Mouse (Mus musculus) cerebellum, adult 2 months (tissue): ENCODE measurements around the gene Abcb4. TPM values are rescaled to one million over a fixed set of nuclear protein-coding genes. Genes with fewer than 3 reads are reported as not detected.

Source experiments
- DNase-seq, 2 experiments: peaks; one replicate each; pipeline ENCODE4 v3.0.0; 2021
- H3K27ac ChIP-seq: fragments of 200-500 bp; 2 replicates; pipeline ENCODE4 v1.5.1; 2012; ENCODE audit warnings: low read length, control low read depth, inconsistent platforms; ENCODE audit not compliant: insufficient read depth
- H3K27me3 ChIP-seq: fragments of 200-500 bp; 2 replicates; pipeline ENCODE4 v1.6.1; 2012; ENCODE audit warnings: inconsistent platforms, mild to moderate bottlenecking, low read length, moderate library complexity; ENCODE audit not compliant: control insufficient read depth, insufficient read depth
- H3K4me1 ChIP-seq: fragments of 200-500 bp; 2 replicates; pipeline ENCODE4 v1.6.1; 2011; ENCODE audit warnings: low read length; ENCODE audit not compliant: control insufficient read depth, insufficient read depth
- H3K4me3 ChIP-seq: fragments of 200-500 bp; replicated peaks from 2 replicates; pipeline ENCODE3; 2011; ENCODE audit warnings: mild to moderate bottlenecking, low read depth, low read length, control low read depth; ENCODE audit not compliant: insufficient read depth
- CTCF ChIP-seq: fragments of 200-500 bp; IDR thresholded peaks from 2 replicates; pipeline ENCODE4 v1.5.1; 2011; ENCODE audit warnings: low read depth, mild to moderate bottlenecking, control low read depth, low read length, moderate library complexity, borderline replicate concordance; ENCODE audit not compliant: insufficient read depth
- POLR2A ChIP-seq: fragments of 200-500 bp; IDR thresholded peaks from 2 replicates; pipeline ENCODE4 v1.6.1; 2011; ENCODE audit warnings: low read length, control low read depth, borderline replicate concordance; ENCODE audit not compliant: insufficient read depth
- WGBS: fragments of 180-500 bp; shearing (Covaris S2); methylation state at CpG from one replicate; pipeline ENCODE4 v1.1.7; 2018; 5-methylcytosine and 5-hydroxymethylcytosine counted together
- polyA plus RNA-seq: library from polyadenylated mRNA; depleted of rRNA; stranded (reverse); fragments of >200 nt; gene quantifications from 2 replicates; pipeline ENCODE4 v1.2.3, GENCODE M21; 2012

Abcb4 gene
- polyA plus RNA-seq, 1 experiment = 1.6 TPM

DNA sequence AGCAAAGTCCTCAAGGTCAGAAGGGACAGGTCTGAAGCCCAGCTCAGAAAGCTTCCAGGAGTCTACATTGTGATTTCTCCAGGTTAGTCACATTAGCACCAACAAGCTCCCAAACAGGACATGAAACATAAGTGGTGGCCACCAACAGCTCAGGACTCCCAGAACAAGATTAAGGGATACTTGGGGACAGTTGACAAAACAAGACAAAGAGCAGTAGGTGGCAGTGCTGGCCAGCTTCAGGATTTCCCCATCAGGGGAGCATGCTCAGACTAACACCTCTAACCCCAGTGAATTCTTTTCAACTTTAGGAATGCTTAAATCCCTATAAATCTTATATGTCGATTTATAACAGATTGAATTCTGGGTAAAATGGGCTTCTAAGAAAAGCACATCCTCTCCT lies 25.5 kb upstream of the Abcb4 start:
- Histone ChIP-seq H3K4me3 (no peak overlapping the region), H3K27me3 (no peaks in the 10 kb centered on the region), H3K4me1 (no peaks in the 10 kb centered on the region), H3K27ac (no peak overlapping the region)
- TF ChIP-seq CTCF (0 out of 2 replicates have a peak, but pooled peaks have one; percentile 6), POLR2A (no peak)
- DNase-seq = peak in 1 of 2 experiments; percentile 4
- 21% methylated on average over 1 of the region's 1 CpGs for WGBS

- DNase-seq = no peak
- H3K4me1 ChIP-seq = no peaks in the 10 kb centered on the region
- H3K4me3 ChIP-seq = no peak overlapping the region
- TF ChIP-seq POLR2A (no peak), CTCF (no peak)
- H3K27ac ChIP-seq = no peak overlapping the region
- WGBS = 71% methylated on average over 6 of the region's 6 CpGs
- no peaks in the 10 kb centered on the region for H3K27me3 ChIP-seq
Measured at GRCm38 (mm10) chr5:8872979-8873915, 20.3 kb upstream of the Abcb4 start.

DNA sequence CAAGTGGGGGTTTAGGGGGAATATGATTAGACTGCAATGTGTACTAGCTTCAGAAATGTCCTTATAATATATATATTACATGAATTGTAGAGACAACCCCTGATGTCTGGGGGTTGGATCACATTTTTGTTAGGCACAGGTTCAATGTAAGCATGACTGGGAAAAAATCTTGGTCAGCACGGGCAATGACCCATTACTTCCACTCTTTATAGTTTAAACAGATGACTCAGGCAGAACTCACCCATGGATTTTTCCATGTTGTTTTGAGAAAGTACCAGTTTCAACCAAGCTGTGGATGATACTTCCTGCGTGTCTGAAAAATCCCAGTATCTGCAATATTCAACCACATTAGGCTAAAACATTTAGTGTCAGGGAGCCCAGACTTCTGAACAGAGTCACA lies 16.4 kb upstream of the Abcb4 start:
- no peaks in the 10 kb centered on the region for H3K4me1 ChIP-seq
- TF ChIP-seq CTCF (no peak), POLR2A (no peak)
- no peak overlapping the region for H3K4me3 ChIP-seq
- 90% methylated on average over 2 of the region's 2 CpGs for WGBS
- no peak overlapping the region for H3K27ac ChIP-seq
- no peak for DNase-seq
- H3K27me3 ChIP-seq = no peaks in the 10 kb centered on the region

DNA sequence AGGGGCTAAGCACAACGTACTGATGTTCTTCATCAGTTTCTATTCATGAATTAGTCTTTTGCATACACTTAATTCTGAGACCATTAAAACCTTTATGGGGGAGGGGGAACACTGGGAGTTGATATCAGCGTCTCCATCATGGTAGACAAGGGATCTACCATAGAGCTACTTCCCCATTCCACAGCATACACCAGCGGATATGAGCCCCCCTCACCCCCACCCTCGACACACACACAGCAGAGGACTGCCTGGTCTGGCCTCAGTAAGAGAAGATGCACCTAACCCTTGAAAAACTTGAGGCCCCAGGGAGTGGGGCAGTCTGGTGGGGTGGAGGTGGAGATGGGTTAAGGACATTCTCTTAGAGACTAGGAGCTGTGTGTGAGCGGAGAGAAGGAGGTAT lies 15.7 kb upstream of the Abcb4 start:
- no peak for DNase-seq
- no peak for TF ChIP-seq POLR2A
- no peak for TF ChIP-seq CTCF

GRCm38 (mm10) chr5:8885837-8886236 lies 7.7 kb upstream of the Abcb4 start:
- DNase-seq = no peak
- no peaks in the 10 kb centered on the region for H3K4me1 ChIP-seq
- WGBS = 81% methylated on average over 2 of the region's 2 CpGs
- H3K27me3 ChIP-seq = no peaks in the 10 kb centered on the region
- H3K27ac ChIP-seq = no peak overlapping the region
- no peak for TF ChIP-seq CTCF
- no peak for TF ChIP-seq POLR2A
- H3K4me3 ChIP-seq = no peak overlapping the region

More for the DNA sequence above, 15.7 kb upstream of the Abcb4 start:
- Histone ChIP-seq H3K4me3 (no peak overlapping the region), H3K4me1 (no peaks in the 10 kb centered on the region), H3K27ac (no peak overlapping the region), H3K27me3 (no peaks in the 10 kb centered on the region)
- WGBS = 78% methylated on average over 5 of the region's 5 CpGs

DNA sequence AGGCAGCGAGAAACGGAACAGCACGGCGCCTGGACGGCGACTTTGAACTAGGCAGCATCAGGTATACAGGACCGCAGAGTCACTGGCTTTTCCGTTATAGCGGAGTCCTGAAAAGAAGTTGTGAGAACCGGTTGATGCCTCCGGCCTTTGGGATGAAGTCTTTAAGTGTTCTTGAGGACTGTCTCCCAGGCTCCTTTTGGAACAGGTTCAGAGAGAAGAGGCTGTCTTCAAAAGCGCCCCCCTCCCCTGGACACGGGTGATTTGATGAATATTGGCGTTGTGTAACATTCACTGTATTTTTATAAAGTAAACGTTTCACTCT lies 548 bp downstream of the Abcb4 start:
- no peaks in the 10 kb centered on the region; the same call in 1 of the 2 replicates for H3K27me3 ChIP-seq
- no peak overlapping the region for H3K27ac ChIP-seq
- H3K4me1 ChIP-seq = no peaks in the 10 kb centered on the region
- peak overlapping the region; percentile 61 for H3K4me3 ChIP-seq
- DNase-seq = no peak
- WGBS = 8% methylated on average over 15 of the region's 15 CpGs
- TF ChIP-seq CTCF (no peak), POLR2A (no peak)

GRCm38 (mm10) chr5:8894641-8895490 lies 1.3 kb downstream of the Abcb4 start:
- 80% methylated on average over 15 of the region's 15 CpGs for WGBS
- no peak for DNase-seq
- Histone ChIP-seq H3K4me1 (no peaks in the 10 kb centered on the region), H3K27ac (no peak overlapping the region), H3K4me3 (no peak overlapping the region), H3K27me3 (no peaks in the 10 kb centered on the region; the same call in 1 of the 2 replicates)
- TF ChIP-seq CTCF (no peak), POLR2A (no peak)
